Mouse (Mus musculus): ENCODE measurements around the gene Dolpp1. TPM values are rescaled to one million over a fixed set of nuclear protein-coding genes. Genes with fewer than 3 reads are reported as not detected.
A peak's percentile ranks its signal among the peaks of the same experiment; 100 is the strongest.

The Dolpp1 gene
- total RNA-seq (2014; rRNA removed) (96.2 and 103 TPM in 2 replicates), polyA plus RNA-seq (2015; fragmentation: Nextera tagmentation; extraction: Ambion mirVana) (56.6 and 59.7 TPM in 2 replicates)

DNA sequence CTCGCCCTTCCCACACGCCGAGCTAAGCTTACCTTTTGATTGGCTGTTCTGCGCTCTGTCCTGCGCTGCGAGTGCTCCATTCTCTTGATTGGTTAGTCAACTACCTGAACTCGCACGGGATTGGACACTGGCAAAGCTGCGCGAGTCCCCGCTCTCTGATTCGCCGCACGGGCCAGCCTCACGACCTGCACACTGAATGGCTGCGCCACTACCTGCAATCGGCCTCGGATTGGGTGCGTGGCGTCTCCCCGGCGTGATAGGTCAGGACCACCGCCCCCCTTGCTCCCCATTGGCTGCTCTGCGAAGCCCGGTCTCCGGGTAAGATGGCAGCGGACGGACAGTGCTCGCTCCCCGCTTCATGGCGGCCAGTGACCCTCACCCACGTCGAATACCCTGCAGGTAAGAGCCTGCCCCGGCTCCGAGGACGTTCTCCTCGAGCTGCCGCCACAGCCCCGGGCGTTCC lies at the start of gene Dolpp1:
Dolpp1 (plus strand) TSS at position 141 of the 463 bp plus-strand sequence.
- H3K27me3 ChIP-seq (ENCODE audit: insufficient read depth, low read length), result no peaks in the 10 kb centered on the region
- ATAC-seq (ENCODE audit: low FRiP score), result peak; percentile 98
- no peaks in the 10 kb centered on the region for H3K9me3 ChIP-seq (ENCODE audit: low read length)
- no peak for TF ChIP-seq CTCF (IDR thresholded peaks at IDR 0.05)
- H3K36me3 ChIP-seq (ENCODE audit: insufficient read depth, low read length), result peaks cover 17% of the 10 kb centered on the region
- DNase-seq (ENCODE audit: low spot score), result peak; percentile 99
- H3K4me1 ChIP-seq (ENCODE audit: insufficient read depth, low read length), result peaks cover 13% of the 10 kb centered on the region
- peak within 1 kb of the TSS; percentile 73 for H3K9ac ChIP-seq (replicated peaks; ENCODE audit: low read length, poor library complexity, severe bottlenecking)
- H3K4me2 ChIP-seq (ENCODE audit: low read depth, low read length, poor library complexity, severe bottlenecking), result peak within 1 kb of the TSS; percentile 82
- H3K4me3 ChIP-seq (ENCODE audit: low read depth, low read length), result peak within 1 kb of the TSS; percentile 62
- WGBS, result 1% methylated on average over 40 of the region's 40 CpGs
- peak within 1 kb of the TSS; percentile 93 for H3K27ac ChIP-seq (ENCODE audit: low read depth, low read length)

DNA sequence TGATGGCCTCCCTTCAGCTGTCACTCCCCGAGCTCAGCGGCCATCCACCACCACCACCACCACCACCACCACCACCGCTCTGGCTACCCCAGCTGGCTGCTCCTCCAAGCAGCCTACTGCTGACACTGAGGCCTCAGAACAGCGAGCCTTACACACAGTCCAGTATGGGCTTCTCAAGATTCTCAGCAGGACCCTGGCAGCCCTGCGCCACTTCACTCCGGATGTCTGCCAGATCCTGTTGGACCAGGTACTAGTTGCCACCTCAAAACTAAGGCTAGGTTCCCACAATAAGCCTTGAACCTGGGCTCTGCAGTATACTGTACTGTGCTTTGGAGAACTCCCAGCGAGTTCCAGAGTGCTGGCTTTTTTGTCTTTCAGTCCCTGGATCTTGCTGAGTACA lies 49.5 kb upstream of the Dolpp1 start:
- no peaks in the 10 kb centered on the region for H3K4me1 ChIP-seq (ENCODE audit: insufficient read depth, low read length)
- no peak overlapping the region for H3K9ac ChIP-seq (replicated peaks; ENCODE audit: low read length, poor library complexity, severe bottlenecking)
- peaks cover 76% of the 10 kb centered on the region for H3K36me3 ChIP-seq (ENCODE audit: insufficient read depth, low read length)
- H3K27me3 ChIP-seq (ENCODE audit: insufficient read depth, low read length), result no peaks in the 10 kb centered on the region
- DNase-seq (ENCODE audit: low spot score) (no peak), ATAC-seq (ENCODE audit: low FRiP score) (no peak)
- no peak overlapping the region for H3K4me3 ChIP-seq (ENCODE audit: low read depth, low read length)
- WGBS, result 94% methylated on average over 7 of the region's 7 CpGs
- no peak for TF ChIP-seq CTCF (IDR thresholded peaks at IDR 0.05)
- H3K27ac ChIP-seq (ENCODE audit: low read depth, low read length), result no peak overlapping the region
- H3K4me2 ChIP-seq (ENCODE audit: low read depth, low read length, poor library complexity, severe bottlenecking), result no peak overlapping the region
- H3K9me3 ChIP-seq (ENCODE audit: low read length), result no peaks in the 10 kb centered on the region

DNA sequence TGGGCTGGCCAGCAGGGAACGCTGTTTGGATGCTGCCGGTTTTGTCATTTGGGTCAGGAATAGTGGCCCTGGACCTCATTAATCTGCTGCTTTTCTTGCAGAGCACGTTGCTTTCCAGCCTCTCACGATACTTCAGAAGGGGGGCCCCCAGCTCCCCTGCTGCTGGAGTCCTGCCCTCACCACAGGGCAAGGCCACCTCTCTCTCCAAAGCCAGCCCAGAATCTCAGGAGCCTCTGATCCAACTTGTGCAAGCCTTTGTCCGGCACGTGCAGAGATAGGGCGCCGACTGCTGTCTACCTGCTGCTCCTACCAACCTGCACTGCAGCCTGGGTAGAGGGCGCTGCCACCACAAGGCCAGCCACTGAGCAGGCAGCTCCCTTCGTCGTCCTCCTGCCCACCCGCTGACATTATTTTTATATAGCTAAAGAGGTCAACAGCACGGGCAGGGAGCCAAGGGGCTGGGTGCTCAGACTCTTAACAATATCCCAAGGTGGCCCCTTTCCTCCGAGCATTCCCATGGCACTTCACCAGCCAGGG lies 48.4 kb upstream of the Dolpp1 start:
- peak; percentile 29 for TF ChIP-seq CTCF (IDR thresholded peaks at IDR 0.05)
- peak; percentile 17 for DNase-seq (ENCODE audit: low spot score)
- H3K9ac ChIP-seq (replicated peaks; ENCODE audit: low read length, poor library complexity, severe bottlenecking), result no peak overlapping the region
- peaks cover 87% of the 10 kb centered on the region for H3K36me3 ChIP-seq (ENCODE audit: insufficient read depth, low read length)
- no peak for ATAC-seq (ENCODE audit: low FRiP score)
- H3K9me3 ChIP-seq (ENCODE audit: low read length), result no peaks in the 10 kb centered on the region
- H3K27ac ChIP-seq (ENCODE audit: low read depth, low read length), result peak overlapping the region; percentile 38; the same call in 1 of the 2 replicates
- WGBS, result 71% methylated on average over 14 of the region's 14 CpGs
- no peak overlapping the region for H3K4me3 ChIP-seq (ENCODE audit: low read depth, low read length)
- H3K4me2 ChIP-seq (ENCODE audit: low read depth, low read length, poor library complexity, severe bottlenecking), result no peak overlapping the region
- H3K27me3 ChIP-seq (ENCODE audit: insufficient read depth, low read length), result no peaks in the 10 kb centered on the region
- H3K4me1 ChIP-seq (ENCODE audit: insufficient read depth, low read length), result no peaks in the 10 kb centered on the region

DNA sequence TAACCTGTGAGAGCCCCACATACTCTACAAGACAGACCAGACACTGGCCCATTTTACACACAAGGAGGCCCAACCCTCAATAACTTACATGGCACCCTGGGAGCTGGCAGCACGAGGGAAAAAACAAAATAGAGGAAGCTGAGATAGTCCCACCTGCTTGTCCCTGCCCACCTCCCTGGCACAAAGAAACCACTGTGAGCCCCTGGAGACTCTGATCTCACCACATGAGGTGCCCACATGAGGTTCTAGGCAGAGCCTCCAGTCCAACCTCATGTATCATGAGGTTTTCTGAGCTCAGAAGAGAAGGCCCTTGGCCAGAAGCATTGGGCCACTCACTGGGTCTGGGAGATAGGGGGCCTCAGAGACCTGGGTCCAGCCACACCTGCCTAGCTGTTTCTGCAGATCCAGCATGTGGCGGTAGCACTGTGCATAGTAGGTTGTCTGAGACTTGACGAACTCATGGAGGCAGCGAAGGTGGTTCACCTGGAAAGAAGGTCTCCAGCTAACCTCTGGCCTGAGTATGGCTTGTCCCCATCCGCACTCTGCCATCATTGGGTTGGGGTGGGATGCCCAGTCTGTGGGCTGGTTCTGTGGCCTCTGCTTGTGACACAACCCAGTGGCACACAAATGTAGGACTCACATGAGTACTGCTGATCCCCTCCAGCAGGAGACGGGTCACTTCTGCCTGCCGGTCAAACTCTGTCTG lies 45.9 kb upstream of the Dolpp1 start:
- WGBS, result 91% methylated on average over 7 of the region's 7 CpGs
- DNase-seq (ENCODE audit: low spot score) (no peak), ATAC-seq (ENCODE audit: low FRiP score) (no peak)
- Histone ChIP-seq H3K9ac (replicated peaks; ENCODE audit: low read length, poor library complexity, severe bottlenecking) (no peak overlapping the region), H3K9me3 (ENCODE audit: low read length) (no peaks in the 10 kb centered on the region), H3K27ac (ENCODE audit: low read depth, low read length) (no peak overlapping the region), H3K4me2 (ENCODE audit: low read depth, low read length, poor library complexity, severe bottlenecking) (no peak overlapping the region), H3K4me3 (ENCODE audit: low read depth, low read length) (no peak overlapping the region), H3K4me1 (ENCODE audit: insufficient read depth, low read length) (no peaks in the 10 kb centered on the region), H3K36me3 (ENCODE audit: insufficient read depth, low read length) (peaks cover 93% of the 10 kb centered on the region), H3K27me3 (ENCODE audit: insufficient read depth, low read length) (no peaks in the 10 kb centered on the region)
- no peak for TF ChIP-seq CTCF (IDR thresholded peaks at IDR 0.05)

DNA sequence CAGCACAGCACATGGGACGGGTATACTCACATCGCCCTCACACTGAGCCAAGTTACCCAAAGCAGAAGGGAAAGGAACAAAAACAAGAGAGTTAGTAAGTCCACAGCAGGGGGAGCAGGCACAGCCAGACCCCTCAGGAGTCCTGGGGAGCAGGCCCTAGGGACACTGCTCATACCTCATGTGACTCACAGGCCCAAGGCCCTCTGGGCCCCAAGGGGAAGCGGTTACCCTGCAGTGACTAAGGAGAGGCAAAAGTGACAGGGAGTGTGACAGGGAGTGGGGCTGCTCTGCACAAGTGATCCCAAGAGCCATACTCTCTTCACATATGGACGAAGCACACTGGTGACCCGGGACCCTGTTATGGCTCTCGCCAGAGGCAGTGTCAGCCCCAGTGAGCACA lies 42.9 kb upstream of the Dolpp1 start:
- Histone ChIP-seq H3K4me3 (ENCODE audit: low read depth, low read length) (no peak overlapping the region), H3K27me3 (ENCODE audit: insufficient read depth, low read length) (no peaks in the 10 kb centered on the region), H3K4me1 (ENCODE audit: insufficient read depth, low read length) (no peaks in the 10 kb centered on the region), H3K27ac (ENCODE audit: low read depth, low read length) (no peak overlapping the region), H3K36me3 (ENCODE audit: insufficient read depth, low read length) (peaks cover 71% of the 10 kb centered on the region), H3K4me2 (ENCODE audit: low read depth, low read length, poor library complexity, severe bottlenecking) (no peak overlapping the region), H3K9ac (replicated peaks; ENCODE audit: low read length, poor library complexity, severe bottlenecking) (no peak overlapping the region), H3K9me3 (ENCODE audit: low read length) (no peaks in the 10 kb centered on the region)
- 92% methylated on average over 6 of the region's 6 CpGs for whole genome bisulfite sequencing
- DNase-seq (ENCODE audit: low spot score) (no peak), ATAC-seq (ENCODE audit: low FRiP score) (no peak)
- TF ChIP-seq CTCF (IDR thresholded peaks at IDR 0.05), result no peak

DNA sequence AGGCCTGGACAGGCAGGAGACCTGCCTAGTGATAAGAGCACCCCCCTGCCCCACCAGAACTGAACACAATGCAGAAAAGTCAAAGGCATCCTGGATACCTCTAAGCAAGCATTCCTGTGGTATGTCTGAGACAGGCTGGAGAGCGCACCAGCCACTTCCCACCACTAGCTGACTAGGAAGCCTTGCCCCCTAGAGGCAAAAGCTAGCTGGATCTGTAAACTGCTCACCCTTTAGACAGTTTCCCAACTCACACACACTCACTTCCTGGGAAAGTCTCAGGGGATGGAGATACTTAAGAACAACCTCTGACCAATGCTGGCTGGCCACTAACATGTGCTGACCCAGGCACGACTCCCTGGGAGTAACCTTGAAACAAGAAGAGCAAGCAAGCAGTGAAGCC lies 40.9 kb upstream of the Dolpp1 start:
- no peak for DNase-seq (ENCODE audit: low spot score)
- no peak overlapping the region for H3K4me3 ChIP-seq (ENCODE audit: low read depth, low read length)
- no peaks in the 10 kb centered on the region; the same call in 1 of the 2 replicates for H3K4me1 ChIP-seq (ENCODE audit: insufficient read depth, low read length)
- 85% methylated on average over 2 of the region's 2 CpGs for WGBS
- H3K4me2 ChIP-seq (ENCODE audit: low read depth, low read length, poor library complexity, severe bottlenecking), result no peak overlapping the region
- H3K9me3 ChIP-seq (ENCODE audit: low read length), result no peaks in the 10 kb centered on the region
- no peak overlapping the region for H3K27ac ChIP-seq (ENCODE audit: low read depth, low read length)
- no peak overlapping the region for H3K9ac ChIP-seq (replicated peaks; ENCODE audit: low read length, poor library complexity, severe bottlenecking)
- no peak for ATAC-seq (ENCODE audit: low FRiP score)
- H3K27me3 ChIP-seq (ENCODE audit: insufficient read depth, low read length), result no peaks in the 10 kb centered on the region
- H3K36me3 ChIP-seq (ENCODE audit: insufficient read depth, low read length), result peaks cover 63% of the 10 kb centered on the region
- peak; percentile 51 for TF ChIP-seq CTCF (IDR thresholded peaks at IDR 0.05)

Data from midbrain, postnatal 0 days (tissue).